Mouse (Mus musculus) neural tube, embryonic 13.5 days (tissue): ENCODE results near the gene Tmem132b. TPM values are rescaled to one million over a fixed set of nuclear protein-coding genes. Genes with fewer than 3 reads are reported as not detected.
A peak's percentile ranks its signal among the peaks of the same experiment; 100 is the strongest.

Experiments
- ATAC-seq: fragments of 200-750 bp; cut with Nextera tagmentation; 2 replicates; pipeline ENCODE4 v1.8.0; 2017; ENCODE audit warnings: low read depth, mild to moderate bottlenecking, moderate TSS enrichment, moderate library complexity
- H3K27ac ChIP-seq: fragments of 300-500 bp; sonication (generic); replicated peaks from 2 replicates; pipeline ENCODE4 v1.5.1; 2015; ENCODE audit warnings: moderate library complexity, mild to moderate bottlenecking, inconsistent platforms
- H3K27me3 ChIP-seq: fragments of 300-500 bp; sonication (generic); 2 replicates; pipeline ENCODE4 v1.6.1; 2015; ENCODE audit warnings: mild to moderate bottlenecking, inconsistent platforms
- H3K36me3 ChIP-seq: fragments of 300-500 bp; sonication (generic); 2 replicates; pipeline ENCODE4 v1.6.1; 2015; ENCODE audit warnings: mild to moderate bottlenecking, inconsistent platforms
- H3K4me1 ChIP-seq: fragments of 300-500 bp; sonication (generic); replicated peaks from 2 replicates; pipeline ENCODE4 v1.6.1; 2015; ENCODE audit warnings: inconsistent platforms
- H3K4me2 ChIP-seq: fragments of 300-500 bp; sonication (generic); 2 replicates; pipeline ENCODE4 v1.6.1; 2015; ENCODE audit warnings: inconsistent platforms, mild to moderate bottlenecking, moderate library complexity
- H3K4me3 ChIP-seq: fragments of 300-500 bp; sonication (generic); 2 replicates; pipeline ENCODE4 v1.5.1; 2015; ENCODE audit warnings: mild to moderate bottlenecking, inconsistent platforms
- H3K9ac ChIP-seq: fragments of 300-500 bp; sonication (generic); 2 replicates; pipeline ENCODE4 v1.6.1; 2015; ENCODE audit warnings: moderate library complexity, mild to moderate bottlenecking, inconsistent platforms
- H3K9me3 ChIP-seq: fragments of 300-500 bp; sonication (generic); 2 replicates; pipeline ENCODE4 v1.6.1; 2016; ENCODE audit warnings: inconsistent platforms
- WGBS: fragments of 180-500 bp; shearing (Covaris S2); methylation state at CpG from one replicate; pipeline ENCODE4 v1.1.7; 2015; 5-methylcytosine and 5-hydroxymethylcytosine counted together
- polyA plus RNA-seq: library from polyadenylated mRNA; unstranded; fragments of >200 nt; fragmentation: Nextera tagmentation; extraction: Ambion mirVana; gene quantifications from 2 replicates; pipeline ENCODE4 v1.2.1, GENCODE M21; 2015

Gene Tmem132b
- polyA plus RNA-seq, 1 experiment from 2014 or later: 3.0 TPM

DNA sequence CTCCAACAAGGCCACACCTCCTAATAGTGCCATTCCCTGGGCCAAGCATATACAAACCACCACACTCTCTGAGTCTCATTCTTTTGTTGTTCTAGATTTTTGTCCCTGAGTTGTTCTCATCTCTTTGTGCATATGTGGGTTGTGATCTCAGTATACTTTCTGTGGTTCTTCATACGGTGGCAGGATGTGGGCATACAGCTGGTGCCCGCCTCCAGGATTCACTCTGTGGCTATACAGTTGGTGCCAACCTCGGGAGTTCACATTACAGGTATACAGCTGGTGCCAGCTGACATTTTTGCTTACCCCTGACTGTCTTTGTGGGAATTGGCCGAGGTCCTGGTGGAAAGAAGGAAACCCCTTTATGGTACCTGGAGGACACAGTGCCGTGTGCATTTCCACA is 53.6 kb downstream of the Tmem132b start:
- H3K36me3 ChIP-seq: no peaks in the 10 kb centered on the region
- H3K9ac ChIP-seq: no peak overlapping the region
- H3K27me3 ChIP-seq: no peaks in the 10 kb centered on the region; the same call in 1 of the 2 replicates
- H3K4me1 ChIP-seq: peaks cover 19% of the 10 kb centered on the region
- ATAC-seq: no peak
- no peaks in the 10 kb centered on the region for H3K9me3 ChIP-seq
- no peak overlapping the region for H3K4me2 ChIP-seq
- WGBS: 87% methylated on average over 5 of the region's 5 CpGs
- no peak overlapping the region for H3K4me3 ChIP-seq
- no peak overlapping the region for H3K27ac ChIP-seq

DNA sequence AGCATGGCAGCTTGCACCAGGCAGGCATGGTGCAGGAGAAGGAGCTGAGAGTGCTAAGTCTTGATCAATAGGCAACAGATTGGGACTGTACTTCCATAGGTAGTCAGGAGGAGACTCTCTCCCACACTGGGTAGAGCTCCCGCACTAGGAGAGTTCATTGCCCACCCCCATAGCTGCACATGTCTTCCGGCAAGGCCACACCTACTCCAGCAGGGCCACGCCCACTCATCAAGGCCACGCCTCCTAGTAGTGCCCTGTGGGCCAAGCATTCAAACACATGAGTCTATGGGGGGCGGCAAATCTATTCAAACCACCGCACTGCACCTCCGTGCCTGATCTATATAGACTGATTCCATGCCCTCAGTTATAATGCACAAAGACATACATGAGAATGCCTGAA is 56.6 kb downstream of the Tmem132b start:
- Histone ChIP-seq H3K9me3 (no peaks in the 10 kb centered on the region), H3K9ac (no peak overlapping the region), H3K4me3 (no peak overlapping the region), H3K27ac (no peak overlapping the region), H3K27me3 (no peaks in the 10 kb centered on the region; the same call in 1 of the 2 replicates), H3K36me3 (no peaks in the 10 kb centered on the region), H3K4me2 (no peak overlapping the region), H3K4me1 (peaks cover 19% of the 10 kb centered on the region)
- 67% methylated on average over 7 of the region's 7 CpGs for WGBS
- peak; percentile 12; the same call in 1 of the 2 replicates for ATAC-seq

DNA sequence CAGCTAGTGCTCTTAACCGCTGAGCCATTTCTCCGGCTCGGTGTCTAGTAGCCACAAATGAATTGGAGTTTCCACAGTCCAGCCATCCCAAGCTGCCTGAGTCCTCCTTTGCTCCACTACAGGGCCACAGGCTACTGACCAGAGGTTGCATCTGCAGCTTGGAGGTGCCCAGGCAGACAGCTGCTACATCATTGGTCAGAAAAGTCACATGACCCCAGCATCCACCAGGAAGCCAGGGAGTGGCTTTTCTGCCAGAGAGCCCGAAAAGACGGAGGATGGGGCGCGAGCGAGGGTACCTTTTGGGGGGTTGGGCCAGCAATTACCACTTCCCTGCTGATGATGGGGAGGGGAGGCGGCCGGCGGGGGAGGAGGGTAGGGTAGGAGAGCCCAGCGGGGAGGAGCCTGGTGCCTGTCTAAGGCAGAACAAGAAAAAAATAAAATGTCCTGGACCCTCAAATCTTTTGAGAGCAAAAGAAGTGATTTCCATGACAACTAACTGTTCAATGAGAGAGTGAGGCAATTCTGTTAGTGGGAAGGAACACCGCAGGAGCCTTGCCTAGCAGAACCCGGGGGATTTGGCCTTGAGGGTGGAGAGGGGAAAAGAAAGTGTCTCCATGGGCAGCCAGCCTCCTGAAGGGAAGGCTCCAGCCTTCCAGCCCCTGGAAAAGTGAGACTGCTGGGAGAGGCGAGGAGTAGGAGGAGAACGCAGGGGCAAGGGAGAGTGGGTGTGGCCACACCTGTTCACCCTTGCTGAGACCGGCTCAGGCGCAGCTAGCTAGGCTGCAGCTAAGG is 57.5 kb downstream of the Tmem132b start:
- no peak overlapping the region for H3K27ac ChIP-seq
- peak overlapping the region; percentile 65 for H3K9ac ChIP-seq
- 4% methylated on average over 18 of the region's 18 CpGs for WGBS
- peak; percentile 81 for ATAC-seq
- H3K36me3 ChIP-seq: no peaks in the 10 kb centered on the region
- H3K9me3 ChIP-seq: no peaks in the 10 kb centered on the region
- H3K4me3 ChIP-seq: peak overlapping the region; percentile 42
- H3K4me1 ChIP-seq: peaks cover 14% of the 10 kb centered on the region
- H3K4me2 ChIP-seq: peak overlapping the region; percentile 58
- H3K27me3 ChIP-seq: no peaks in the 10 kb centered on the region; the same call in 1 of the 2 replicates

DNA sequence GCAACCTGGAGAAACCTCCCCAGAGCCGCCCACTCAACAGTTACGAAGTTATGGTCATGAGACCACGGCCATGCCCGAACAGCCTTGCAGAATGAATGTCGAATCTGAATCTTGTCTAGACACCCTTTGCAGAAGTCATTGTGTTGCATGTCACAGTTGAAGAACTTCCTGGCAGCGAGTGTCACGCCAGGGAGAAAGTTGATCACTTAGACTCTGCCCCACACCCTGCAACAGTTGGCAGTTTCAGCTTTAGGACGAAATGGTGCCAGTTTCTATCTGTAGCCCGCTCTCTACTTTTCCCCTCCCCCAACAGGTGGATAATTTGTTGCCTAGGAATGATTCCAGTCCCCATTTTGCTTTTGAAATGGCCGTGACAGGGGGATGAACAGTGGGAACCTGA is 66.5 kb downstream of the Tmem132b start:
- H3K4me1 ChIP-seq: peaks cover 5% of the 10 kb centered on the region; the same call in 1 of the 2 replicates
- no peaks in the 10 kb centered on the region for H3K9me3 ChIP-seq
- H3K36me3 ChIP-seq: no peaks in the 10 kb centered on the region
- WGBS: 84% methylated on average over 10 of the region's 10 CpGs
- H3K4me3 ChIP-seq: no peak overlapping the region
- no peaks in the 10 kb centered on the region for H3K27me3 ChIP-seq
- H3K4me2 ChIP-seq: no peak overlapping the region
- ATAC-seq: no peak
- no peak overlapping the region for H3K27ac ChIP-seq
- no peak overlapping the region for H3K9ac ChIP-seq

DNA sequence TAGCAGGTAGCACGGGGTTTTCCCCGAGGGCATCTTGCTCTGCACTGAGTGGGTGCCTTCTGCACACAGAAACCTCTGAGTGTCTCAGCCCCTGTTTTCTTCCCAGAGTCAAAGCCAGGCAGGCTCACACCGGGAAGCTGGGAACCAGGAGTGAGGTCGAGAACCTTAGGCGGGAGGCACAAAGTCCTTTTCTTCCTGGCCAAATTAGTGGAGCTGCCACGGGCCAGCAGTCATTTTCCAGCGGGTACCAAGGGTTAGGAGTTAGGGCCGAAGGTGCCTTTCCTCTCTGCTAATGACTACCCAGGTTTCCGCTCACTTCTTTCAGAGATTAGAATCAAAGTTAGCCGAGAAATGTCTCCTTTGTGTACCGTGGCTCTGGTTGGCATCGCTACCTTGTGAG is 75.6 kb downstream of the Tmem132b start:
- no peak overlapping the region for H3K27ac ChIP-seq
- no peaks in the 10 kb centered on the region for H3K9me3 ChIP-seq
- no peak for ATAC-seq
- 80% methylated on average over 12 of the region's 12 CpGs for WGBS
- H3K36me3 ChIP-seq: no peaks in the 10 kb centered on the region
- no peak overlapping the region for H3K9ac ChIP-seq
- no peak overlapping the region for H3K4me3 ChIP-seq
- peaks cover 5% of the 10 kb centered on the region; the same call in 1 of the 2 replicates for H3K4me1 ChIP-seq
- H3K4me2 ChIP-seq: no peak overlapping the region
- no peaks in the 10 kb centered on the region for H3K27me3 ChIP-seq

DNA sequence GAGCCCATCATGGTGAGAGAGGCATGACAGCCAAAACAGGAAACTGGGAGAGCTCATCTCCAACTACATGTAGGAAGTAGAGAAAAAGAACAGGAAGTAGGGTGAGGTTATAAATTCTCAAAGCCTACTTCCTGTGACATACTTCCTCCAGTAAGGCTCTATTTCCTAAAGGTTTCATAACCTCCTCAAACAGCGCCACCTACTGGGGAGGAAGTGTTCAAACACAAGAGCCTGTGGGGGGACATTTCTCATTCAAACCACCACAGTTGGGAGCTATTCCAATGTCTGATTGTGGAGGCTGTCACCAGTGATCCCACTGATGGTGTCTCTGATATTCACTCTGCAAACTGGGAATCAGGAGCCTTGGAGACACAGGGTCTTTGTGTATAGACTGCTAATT is 78.4 kb downstream of the Tmem132b start:
- H3K36me3 ChIP-seq: no peaks in the 10 kb centered on the region

DNA sequence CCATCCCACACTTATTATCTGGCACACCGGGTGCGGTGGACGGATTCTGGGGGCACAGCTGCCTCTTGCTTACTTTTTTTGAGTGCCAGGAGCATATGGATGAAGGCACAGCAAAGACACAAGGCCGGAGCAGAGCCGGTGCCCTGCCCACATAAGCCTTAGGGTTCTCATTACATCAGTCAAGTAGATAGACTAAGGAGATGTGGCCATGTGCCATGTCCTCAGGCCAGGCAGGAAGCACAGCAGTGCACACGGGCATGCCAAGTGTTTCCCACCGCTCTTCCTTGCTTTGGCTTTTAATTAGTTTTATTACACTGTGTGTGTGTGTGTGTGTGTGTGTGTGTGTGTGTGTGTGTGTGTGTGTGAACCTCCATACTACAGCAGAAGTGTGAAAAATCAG is 80.9 kb downstream of the Tmem132b start:
- H3K9me3 ChIP-seq: peaks cover 6% of the 10 kb centered on the region; the same call in 1 of the 2 replicates

More for the DNA sequence above, 78.4 kb downstream of the Tmem132b start:
- ATAC-seq: no peak
- no peak overlapping the region for H3K9ac ChIP-seq
- H3K4me1 ChIP-seq: no peaks in the 10 kb centered on the region; the same call in 1 of the 2 replicates
- no peak overlapping the region for H3K4me3 ChIP-seq
- no peaks in the 10 kb centered on the region for H3K9me3 ChIP-seq
- H3K27ac ChIP-seq: no peak overlapping the region
- 58% methylated on average over 1 of the region's 1 CpGs for WGBS
- H3K4me2 ChIP-seq: no peak overlapping the region
- H3K27me3 ChIP-seq: no peaks in the 10 kb centered on the region

DNA sequence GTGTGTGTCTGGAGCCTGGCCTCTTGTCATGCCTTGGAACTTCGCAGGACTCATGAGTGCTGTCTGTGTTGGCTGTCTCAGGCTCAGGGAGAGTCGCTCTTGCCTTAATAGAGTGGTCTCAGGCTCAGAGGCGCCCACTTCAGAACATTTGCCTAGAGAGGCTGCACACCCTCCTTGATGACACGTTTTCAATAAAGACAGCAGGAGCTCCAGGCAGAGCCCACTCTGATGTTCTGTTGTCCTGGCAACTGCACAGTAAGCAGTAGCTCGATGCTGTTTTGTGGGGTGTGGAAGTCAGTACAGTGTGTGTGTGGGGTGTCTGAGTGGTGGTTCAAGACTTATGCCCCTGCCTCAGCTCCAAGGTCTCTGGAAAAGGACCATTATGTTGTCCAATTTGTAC is 81.6 kb downstream of the Tmem132b start:
- H3K4me1 ChIP-seq: no peaks in the 10 kb centered on the region; the same call in 1 of the 2 replicates
- no peak overlapping the region for H3K4me2 ChIP-seq
- no peaks in the 10 kb centered on the region for H3K27me3 ChIP-seq
- H3K9ac ChIP-seq: no peak overlapping the region
- ATAC-seq: no peak
- peaks cover 6% of the 10 kb centered on the region; the same call in 1 of the 2 replicates for H3K9me3 ChIP-seq
- no peak overlapping the region for H3K27ac ChIP-seq
- H3K36me3 ChIP-seq: no peaks in the 10 kb centered on the region
- 87% methylated on average over 5 of the region's 5 CpGs for whole genome bisulfite sequencing
- H3K4me3 ChIP-seq: no peak overlapping the region

More for the DNA sequence above, 80.9 kb downstream of the Tmem132b start:
- ATAC-seq: no peak
- no peaks in the 10 kb centered on the region for H3K27me3 ChIP-seq
- no peak overlapping the region for H3K4me3 ChIP-seq
- no peak overlapping the region for H3K4me2 ChIP-seq
- no peak overlapping the region for H3K9ac ChIP-seq
- 77% methylated on average over 7 of the region's 7 CpGs for WGBS
- no peak overlapping the region for H3K27ac ChIP-seq
- H3K4me1 ChIP-seq: no peaks in the 10 kb centered on the region; the same call in 1 of the 2 replicates
- no peaks in the 10 kb centered on the region for H3K36me3 ChIP-seq

DNA sequence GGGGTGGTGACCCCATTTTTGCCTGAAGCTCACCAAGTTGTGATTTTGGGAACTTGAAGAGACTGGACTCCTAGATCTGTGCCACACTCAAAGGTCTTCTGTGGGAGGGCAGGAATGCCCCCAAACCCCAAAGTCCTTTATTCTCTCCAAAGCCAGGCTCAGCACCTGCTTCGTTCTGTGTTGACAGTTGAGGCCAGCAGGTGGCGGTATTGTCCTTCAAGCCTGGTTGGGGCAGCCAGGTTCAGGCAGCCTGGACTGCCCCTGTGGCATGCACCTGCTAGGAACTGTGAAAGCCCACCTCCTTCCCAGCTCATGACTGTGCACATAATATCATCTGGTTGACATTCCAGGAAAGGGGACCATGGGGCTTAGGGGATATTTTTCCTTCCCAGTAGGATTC is 82.8 kb downstream of the Tmem132b start:
- Histone ChIP-seq H3K4me2 (no peak overlapping the region), H3K9ac (no peak overlapping the region), H3K4me1 (no peaks in the 10 kb centered on the region), H3K27ac (no peak overlapping the region), H3K9me3 (peaks cover 6% of the 10 kb centered on the region; the same call in 1 of the 2 replicates), H3K4me3 (no peak overlapping the region), H3K27me3 (no peaks in the 10 kb centered on the region), H3K36me3 (no peaks in the 10 kb centered on the region)
- 38% methylated on average over 2 of the region's 2 CpGs for WGBS
- no peak for ATAC-seq

DNA sequence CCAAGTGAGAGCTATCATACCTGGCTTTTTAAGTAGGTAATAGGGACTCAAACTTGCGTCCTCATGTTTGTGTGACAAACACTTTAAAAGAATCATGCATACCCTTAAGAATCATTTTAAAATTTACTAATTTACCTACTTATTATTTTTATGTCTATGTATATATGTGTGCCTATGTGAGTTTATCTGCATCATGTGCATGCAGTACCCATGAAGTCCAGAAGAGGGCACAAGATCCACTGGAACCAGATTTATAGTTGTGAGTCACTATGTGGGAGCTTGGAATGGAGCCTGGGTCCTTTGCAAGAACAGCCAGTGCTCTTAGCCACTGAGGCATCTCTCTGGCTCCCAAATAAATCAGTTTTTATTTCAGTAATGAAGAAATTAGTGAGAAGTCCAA is 85.5 kb downstream of the Tmem132b start:
- no peak for ATAC-seq
- no peak overlapping the region for H3K9ac ChIP-seq
- H3K9me3 ChIP-seq: peaks cover 6% of the 10 kb centered on the region; the same call in 1 of the 2 replicates
- no peak overlapping the region for H3K27ac ChIP-seq
- no peaks in the 10 kb centered on the region for H3K36me3 ChIP-seq
- no peaks in the 10 kb centered on the region for H3K4me1 ChIP-seq
- WGBS: 90% methylated on average over 1 of the region's 1 CpGs
- H3K27me3 ChIP-seq: no peaks in the 10 kb centered on the region
- H3K4me3 ChIP-seq: no peak overlapping the region
- no peak overlapping the region for H3K4me2 ChIP-seq

DNA sequence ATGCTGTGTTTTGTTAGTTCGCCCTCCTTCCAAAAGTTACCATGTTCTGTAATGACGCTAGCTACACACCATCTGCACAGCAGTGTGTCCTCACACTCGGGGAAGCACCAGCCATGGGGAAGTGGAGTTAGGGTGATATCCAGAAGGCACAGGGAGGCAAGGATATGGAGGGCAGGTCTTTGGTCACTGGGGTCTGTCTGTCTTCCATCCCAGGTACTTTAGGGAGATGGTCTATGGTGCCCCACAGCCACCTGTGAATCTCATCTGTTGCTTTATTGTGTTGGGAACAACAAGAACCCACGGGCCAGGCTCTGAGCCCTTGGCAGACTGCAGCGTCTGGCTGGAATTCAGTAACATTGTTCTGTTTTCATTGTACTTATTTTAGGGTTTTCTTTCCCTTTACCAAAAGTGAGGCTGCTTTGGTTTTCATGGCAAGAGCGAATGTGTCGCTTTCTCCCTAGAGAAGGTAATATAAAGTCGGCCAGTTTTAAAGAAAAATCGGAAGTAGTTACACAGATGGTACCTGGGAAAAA is 96.3 kb downstream of the Tmem132b start:
- H3K36me3 ChIP-seq: peaks cover 3% of the 10 kb centered on the region; the same call in 1 of the 2 replicates
- no peaks in the 10 kb centered on the region for H3K4me1 ChIP-seq
- ATAC-seq: no peak
- H3K9me3 ChIP-seq: no peaks in the 10 kb centered on the region
- H3K27me3 ChIP-seq: no peaks in the 10 kb centered on the region
- 89% methylated on average over 9 of the region's 9 CpGs for whole genome bisulfite sequencing
- no peak overlapping the region for H3K4me3 ChIP-seq
- H3K27ac ChIP-seq: no peak overlapping the region
- no peak overlapping the region for H3K4me2 ChIP-seq
- no peak overlapping the region for H3K9ac ChIP-seq

DNA sequence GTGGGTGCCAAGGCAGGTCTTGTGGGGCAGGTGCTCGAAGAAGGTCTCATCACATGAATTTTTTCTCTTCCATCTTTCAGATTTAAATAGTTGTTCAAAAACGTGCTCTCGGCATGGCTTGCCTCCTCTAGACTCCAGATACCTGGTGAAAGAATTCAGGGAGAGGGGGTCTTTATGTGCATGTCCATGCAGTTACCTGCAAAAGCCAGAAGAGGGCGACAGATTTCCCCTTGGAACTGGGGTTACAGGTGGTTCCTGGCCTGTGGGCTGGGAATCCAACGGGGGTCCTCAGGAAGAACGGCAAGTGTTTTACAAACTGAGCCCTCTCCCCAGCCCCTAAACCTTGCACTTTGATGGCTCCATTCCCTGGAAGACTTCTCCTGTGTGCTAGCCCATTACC is 103.1 kb downstream of the Tmem132b start:
- H3K9ac ChIP-seq: no peak overlapping the region
- WGBS: 75% methylated on average over 6 of the region's 6 CpGs
- H3K4me2 ChIP-seq: no peak overlapping the region
- no peaks in the 10 kb centered on the region for H3K27me3 ChIP-seq
- H3K4me1 ChIP-seq: no peaks in the 10 kb centered on the region
- no peaks in the 10 kb centered on the region for H3K36me3 ChIP-seq
- no peak overlapping the region for H3K27ac ChIP-seq
- H3K9me3 ChIP-seq: no peaks in the 10 kb centered on the region
- H3K4me3 ChIP-seq: no peak overlapping the region
- no peak for ATAC-seq
